Mouse (Mus musculus): ENCODE data around the gene Exoc4. TPM values are rescaled to one million over a fixed set of nuclear protein-coding genes. Genes with fewer than 3 reads are reported as not detected.

Exoc4 gene
- polyA plus RNA-seq, 1 experiment from 2014 or later = 36.7 TPM

GRCm38 (mm10) chr6:33542712-33543111, 293.8 kb downstream of the Exoc4 start:
- Histone ChIP-seq H3K36me3 (no peaks in the 10 kb centered on the region), H3K27ac (no peak overlapping the region), H3K9ac (no peak overlapping the region), H3K9me3 (no peaks in the 10 kb centered on the region), H3K4me1 (no peaks in the 10 kb centered on the region), H3K27me3 (no peaks in the 10 kb centered on the region), H3K4me2 (no peak overlapping the region), H3K4me3 (no peak overlapping the region)
- ATAC-seq (ENCODE audit: insufficient number of reproducible peaks, insufficient read depth, low FRiP score, low TSS enrichment, low read depth) = no peak
- 62% methylated on average over 6 of the region's 6 CpGs for WGBS

- peaks cover 12% of the 10 kb centered on the region for H3K4me1 ChIP-seq
- H3K27me3 ChIP-seq = no peaks in the 10 kb centered on the region
- H3K36me3 ChIP-seq = no peaks in the 10 kb centered on the region
- no peak overlapping the region for H3K4me2 ChIP-seq
- WGBS = 52% methylated on average over 4 of the region's 4 CpGs
- H3K27ac ChIP-seq = no peak overlapping the region
- no peak overlapping the region for H3K9ac ChIP-seq
- H3K4me3 ChIP-seq = no peak overlapping the region
- no peak for ATAC-seq (ENCODE audit: insufficient number of reproducible peaks, insufficient read depth, low FRiP score, low TSS enrichment, low read depth)
- H3K9me3 ChIP-seq = no peaks in the 10 kb centered on the region
These were observed 303.0 kb downstream of the Exoc4 start for GRCm38 (mm10) chr6:33551934-33552333.

GRCm38 (mm10) chr6:33560925-33561324, 312.0 kb downstream of the Exoc4 start:
- Histone ChIP-seq H3K4me2 (no peak overlapping the region), H3K27ac (no peak overlapping the region), H3K27me3 (no peaks in the 10 kb centered on the region), H3K4me1 (no peaks in the 10 kb centered on the region), H3K4me3 (no peak overlapping the region), H3K9ac (no peak overlapping the region), H3K36me3 (no peaks in the 10 kb centered on the region), H3K9me3 (no peaks in the 10 kb centered on the region)
- 82% methylated on average over 1 of the region's 1 CpGs for WGBS
- no peak for ATAC-seq (ENCODE audit: insufficient number of reproducible peaks, insufficient read depth, low FRiP score, low TSS enrichment, low read depth)

- 87% methylated on average over 2 of the region's 2 CpGs for WGBS
- no peak overlapping the region for H3K9ac ChIP-seq
- no peak overlapping the region for H3K4me2 ChIP-seq
- no peaks in the 10 kb centered on the region for H3K36me3 ChIP-seq
- no peaks in the 10 kb centered on the region for H3K4me1 ChIP-seq
- no peak overlapping the region for H3K4me3 ChIP-seq
- ATAC-seq (ENCODE audit: insufficient number of reproducible peaks, insufficient read depth, low FRiP score, low TSS enrichment, low read depth) = no peak
- H3K27me3 ChIP-seq = no peaks in the 10 kb centered on the region
- no peaks in the 10 kb centered on the region for H3K9me3 ChIP-seq
- H3K27ac ChIP-seq = no peak overlapping the region
These were observed 313.0 kb downstream of the Exoc4 start for GRCm38 (mm10) chr6:33561911-33562310.

- Histone ChIP-seq H3K4me2 (no peak overlapping the region), H3K27ac (no peak overlapping the region), H3K27me3 (no peaks in the 10 kb centered on the region), H3K36me3 (no peaks in the 10 kb centered on the region), H3K4me1 (no peaks in the 10 kb centered on the region), H3K9me3 (no peaks in the 10 kb centered on the region), H3K4me3 (no peak overlapping the region), H3K9ac (no peak overlapping the region)
- WGBS = 83% methylated on average over 4 of the region's 4 CpGs
- no peak for ATAC-seq (ENCODE audit: insufficient number of reproducible peaks, insufficient read depth, low FRiP score, low TSS enrichment, low read depth)
These were observed 327.1 kb downstream of the Exoc4 start for GRCm38 (mm10) chr6:33575947-33576346.

- H3K36me3 ChIP-seq = no peaks in the 10 kb centered on the region
- no peaks in the 10 kb centered on the region for H3K4me1 ChIP-seq
- WGBS = 86% methylated on average over 4 of the region's 4 CpGs
- no peak overlapping the region for H3K4me3 ChIP-seq
- no peak overlapping the region for H3K9ac ChIP-seq
- no peaks in the 10 kb centered on the region for H3K9me3 ChIP-seq
- H3K4me2 ChIP-seq = no peak overlapping the region
- no peaks in the 10 kb centered on the region for H3K27me3 ChIP-seq
- no peak for ATAC-seq (ENCODE audit: insufficient number of reproducible peaks, insufficient read depth, low FRiP score, low TSS enrichment, low read depth)
- H3K27ac ChIP-seq = no peak overlapping the region
These were observed 359.6 kb downstream of the Exoc4 start for GRCm38 (mm10) chr6:33608469-33608868.

- no peak overlapping the region for H3K4me2 ChIP-seq
- H3K27me3 ChIP-seq = no peaks in the 10 kb centered on the region
- 73% methylated on average over 1 of the region's 1 CpGs for WGBS
- H3K4me1 ChIP-seq = no peaks in the 10 kb centered on the region
- no peak for ATAC-seq (ENCODE audit: insufficient number of reproducible peaks, insufficient read depth, low FRiP score, low TSS enrichment, low read depth)
- H3K4me3 ChIP-seq = no peak overlapping the region
- no peak overlapping the region for H3K27ac ChIP-seq
- no peaks in the 10 kb centered on the region for H3K9me3 ChIP-seq
- H3K36me3 ChIP-seq = no peaks in the 10 kb centered on the region
- H3K9ac ChIP-seq = no peak overlapping the region
These were observed 365.1 kb downstream of the Exoc4 start for GRCm38 (mm10) chr6:33613978-33614377.

- Histone ChIP-seq H3K4me2 (no peak overlapping the region), H3K4me1 (no peaks in the 10 kb centered on the region), H3K9ac (no peak overlapping the region), H3K36me3 (no peaks in the 10 kb centered on the region), H3K4me3 (no peak overlapping the region), H3K27ac (no peak overlapping the region), H3K9me3 (no peaks in the 10 kb centered on the region), H3K27me3 (no peaks in the 10 kb centered on the region)
- no peak for ATAC-seq (ENCODE audit: insufficient number of reproducible peaks, insufficient read depth, low FRiP score, low TSS enrichment, low read depth)
- 95% methylated on average over 5 of the region's 5 CpGs for whole genome bisulfite sequencing
These were observed 369.7 kb downstream of the Exoc4 start for GRCm38 (mm10) chr6:33618590-33618989.

GRCm38 (mm10) chr6:33620701-33621100, 371.8 kb downstream of the Exoc4 start:
- no peak overlapping the region for H3K4me2 ChIP-seq
- H3K27me3 ChIP-seq = no peaks in the 10 kb centered on the region
- whole genome bisulfite sequencing = 55% methylated on average over 1 of the region's 1 CpGs
- no peaks in the 10 kb centered on the region for H3K4me1 ChIP-seq
- H3K9ac ChIP-seq = no peak overlapping the region
- ATAC-seq (ENCODE audit: insufficient number of reproducible peaks, insufficient read depth, low FRiP score, low TSS enrichment, low read depth) = no peak
- no peaks in the 10 kb centered on the region for H3K9me3 ChIP-seq
- no peak overlapping the region for H3K4me3 ChIP-seq
- H3K36me3 ChIP-seq = no peaks in the 10 kb centered on the region
- no peak overlapping the region for H3K27ac ChIP-seq

GRCm38 (mm10) chr6:33625931-33626330, 377.0 kb downstream of the Exoc4 start:
- no peaks in the 10 kb centered on the region for H3K27me3 ChIP-seq
- no peak overlapping the region for H3K27ac ChIP-seq
- no peaks in the 10 kb centered on the region for H3K4me1 ChIP-seq
- no peak for ATAC-seq (ENCODE audit: insufficient number of reproducible peaks, insufficient read depth, low FRiP score, low TSS enrichment, low read depth)
- H3K9ac ChIP-seq = no peak overlapping the region
- H3K36me3 ChIP-seq = no peaks in the 10 kb centered on the region
- H3K4me2 ChIP-seq = no peak overlapping the region
- peaks cover 10% of the 10 kb centered on the region; the same call in 1 of the 2 replicates for H3K9me3 ChIP-seq
- H3K4me3 ChIP-seq = no peak overlapping the region

- Histone ChIP-seq H3K36me3 (no peaks in the 10 kb centered on the region), H3K4me2 (no peak overlapping the region), H3K9me3 (peaks cover 10% of the 10 kb centered on the region; the same call in 1 of the 2 replicates), H3K27ac (no peak overlapping the region), H3K27me3 (no peaks in the 10 kb centered on the region), H3K4me3 (no peak overlapping the region), H3K4me1 (no peaks in the 10 kb centered on the region), H3K9ac (no peak overlapping the region)
- 98% methylated on average over 2 of the region's 2 CpGs for WGBS
- no peak for ATAC-seq (ENCODE audit: insufficient number of reproducible peaks, insufficient read depth, low FRiP score, low TSS enrichment, low read depth)
These were observed 382.2 kb downstream of the Exoc4 start for GRCm38 (mm10) chr6:33631133-33631532.

GRCm38 (mm10) chr6:33637192-33637591, 388.3 kb downstream of the Exoc4 start:
- Histone ChIP-seq H3K4me3 (no peak overlapping the region), H3K4me2 (no peak overlapping the region), H3K4me1 (no peaks in the 10 kb centered on the region), H3K36me3 (no peaks in the 10 kb centered on the region), H3K9me3 (no peaks in the 10 kb centered on the region), H3K9ac (no peak overlapping the region), H3K27me3 (no peaks in the 10 kb centered on the region), H3K27ac (no peak overlapping the region)
- WGBS = 77% methylated on average over 2 of the region's 2 CpGs
- no peak for ATAC-seq (ENCODE audit: insufficient number of reproducible peaks, insufficient read depth, low FRiP score, low TSS enrichment, low read depth)

Measured in embryonic facial prominence, embryonic 13.5 days (tissue).